Mouse (Mus musculus) mature B cell (primary cell): ENCODE measurements at regions not wholly inside any gene's neighbourhood (a gene's known extent, or its start where the extent isn't known, plus 50 kb on each side); places are given as distances from the start of the nearest gene placed in this dataset.

ENCODE experiments used
- in situ Hi-C: fragments of 300-500 bp; cut with MboI; formaldehyde crosslinking; loops from 2 replicates; pipeline ENCODE4 v1.14.3; 2019

- in situ Hi-C loops = no loop called here
Measured at GRCm38 (mm10) chr10:19412926-19413325, 56.6 kb downstream of the Olig3 start.

- in situ Hi-C loops = no loop called here
Measured at GRCm38 (mm10) chr10:19413935-19414334, 57.6 kb downstream of the Olig3 start.

- in situ Hi-C loops = no loop called here
Measured at GRCm38 (mm10) chr10:19414834-19415233, 58.5 kb downstream of the Olig3 start.

- in situ Hi-C loops = no loop called here
Measured at GRCm38 (mm10) chr10:19424030-19424429, 67.7 kb downstream of the Olig3 start.

GRCm38 (mm10) chr10:19424961-19425360 is 68.6 kb downstream of the Olig3 start:
- in situ Hi-C loops = no loop called here

- in situ Hi-C loops = no loop called here
Measured at GRCm38 (mm10) chr10:19426835-19427234, 70.5 kb downstream of the Olig3 start.

GRCm38 (mm10) chr10:19432515-19432914 is 76.2 kb downstream of the Olig3 start:
- in situ Hi-C loops = no loop called here

GRCm38 (mm10) chr10:19434661-19435060 is 78.3 kb downstream of the Olig3 start:
- in situ Hi-C loops = no loop called here

- in situ Hi-C loops = no loop called here
Measured at GRCm38 (mm10) chr10:19441807-19442206, 85.5 kb downstream of the Olig3 start.

GRCm38 (mm10) chr10:19443516-19443915 is 87.2 kb downstream of the Olig3 start:
- in situ Hi-C loops = no loop called here

GRCm38 (mm10) chr10:19448838-19449559 is 92.7 kb downstream of the Olig3 start:
- in situ Hi-C loops = no loop called here

- in situ Hi-C loops = no loop called here
Measured at GRCm38 (mm10) chr10:19459053-19459452, 102.7 kb downstream of the Olig3 start.

- in situ Hi-C loops = no loop called here
Measured at GRCm38 (mm10) chr10:19459709-19460108, 103.4 kb downstream of the Olig3 start.

GRCm38 (mm10) chr10:19460164-19460563 is 103.8 kb downstream of the Olig3 start:
- in situ Hi-C loops = no loop called here

GRCm38 (mm10) chr10:19463800-19464199 is 107.5 kb downstream of the Olig3 start:
- in situ Hi-C loops = no loop called here

GRCm38 (mm10) chr10:19464504-19464903 is 108.2 kb downstream of the Olig3 start:
- in situ Hi-C loops = no loop called here

GRCm38 (mm10) chr10:19471349-19472040 is 115.2 kb downstream of the Olig3 start:
- in situ Hi-C loops = no loop called here

- in situ Hi-C loops = no loop called here
Measured at GRCm38 (mm10) chr10:19472066-19472465, 115.7 kb downstream of the Olig3 start.

- in situ Hi-C loops = no loop called here
Measured at GRCm38 (mm10) chr10:19472949-19473535, 116.7 kb downstream of the Olig3 start.

- in situ Hi-C loops = loop anchor here (25.0 kb wide), 1 partner anchor 573 kb away; no protein-coding TSS in a partner anchor
Measured at GRCm38 (mm10) chr10:19485537-19486135, 106.1 kb upstream of the Ifngr1 start.

GRCm38 (mm10) chr10:19490500-19490899 is 101.2 kb upstream of the Ifngr1 start:
- in situ Hi-C loops = loop anchor here (5.0 to 25.0 kb wide), 2 partner anchors 202 to 578 kb away; no protein-coding TSS in a partner anchor
